Mouse (Mus musculus) testis, adult 2 months (tissue): ENCODE data around the gene Olfr522. TPM values are rescaled to one million over a fixed set of nuclear protein-coding genes. Genes with fewer than 3 reads are reported as not detected.

Source experiments
- H3K27ac ChIP-seq: fragments of 200-500 bp; 2 replicates; pipeline ENCODE4 v1.5.1; 2012; ENCODE audit warnings: low read depth, low read length; ENCODE audit not compliant: control insufficient read depth, insufficient read depth
- H3K27me3 ChIP-seq: fragments of 200-500 bp; 2 replicates; pipeline ENCODE4 v1.6.1; 2012; ENCODE audit warnings: mild to moderate bottlenecking, low read length, moderate library complexity; ENCODE audit not compliant: control insufficient read depth, insufficient read depth
- H3K36me3 ChIP-seq: fragments of 200-500 bp; 2 replicates; pipeline ENCODE4 v1.6.1; 2012; ENCODE audit warnings: mild to moderate bottlenecking, low read length; ENCODE audit not compliant: control insufficient read depth, insufficient read depth
- H3K4me1 ChIP-seq: fragments of 200-500 bp; 2 replicates; pipeline ENCODE4 v1.6.1; 2012; ENCODE audit warnings: low read length; ENCODE audit not compliant: control insufficient read depth, insufficient read depth
- H3K4me3 ChIP-seq: fragments of 200-500 bp; 2 replicates; pipeline ENCODE4 v1.5.1; 2012; ENCODE audit warnings: low read depth, mild to moderate bottlenecking, low read length, moderate library complexity, mixed read lengths; ENCODE audit not compliant: control insufficient read depth
- CTCF ChIP-seq: fragments of 200-500 bp; IDR thresholded peaks from 2 replicates; pipeline ENCODE4 v1.5.1; 2012; ENCODE audit warnings: low read depth, mild to moderate bottlenecking, inconsistent platforms, low read length, moderate library complexity; ENCODE audit not compliant: control insufficient read depth, insufficient read depth, insufficient replicate concordance
- POLR2A ChIP-seq: fragments of 200-500 bp; IDR thresholded peaks from 2 replicates; pipeline ENCODE4 v1.6.1; 2012; ENCODE audit warnings: low read depth, mild to moderate bottlenecking, inconsistent platforms, low read length, moderate library complexity; ENCODE audit not compliant: control insufficient read depth
- polyA plus RNA-seq: library from polyadenylated mRNA; depleted of rRNA; stranded (reverse); fragments of >200 nt; gene quantifications from 2 replicates; pipeline ENCODE4 v1.2.3, GENCODE M21; 2012; rRNA removed

Olfr522 gene
- polyA plus RNA-seq, 1 experiment, result not detected

- no peaks in the 10 kb centered on the region for H3K36me3 ChIP-seq
- TF ChIP-seq CTCF, result no peak
- no peak for TF ChIP-seq POLR2A
- no peak overlapping the region for H3K4me3 ChIP-seq
- no peaks in the 10 kb centered on the region for H3K27me3 ChIP-seq
- no peaks in the 10 kb centered on the region for H3K4me1 ChIP-seq
- no peak overlapping the region for H3K27ac ChIP-seq
Observed at GRCm38 (mm10) chr7:140111943-140112342, 52.6 kb downstream of the Olfr522 start.

Other genes with a start within 250 kb of the Olfr522 start
- gene Utf1, start 221.0 kb downstream of the Olfr522 start, polyA plus RNA-seq, result 1.5 and 2.1 TPM in 2 replicates
- gene 6430531B16Rik, start 186.0 kb downstream of the Olfr522 start, polyA plus RNA-seq, result 108 and 114 TPM in 2 replicates
- 6.9 and 7.0 TPM in 2 replicates for gene Adam8, start 172.2 kb downstream of the Olfr522 start, polyA plus RNA-seq
- 57.7 and 58.9 TPM in 2 replicates for gene Zfp511, start 128.4 kb downstream of the Olfr522 start, polyA plus RNA-seq
- 60.3 and 67.5 TPM in 2 replicates for gene Tubgcp2, start 128.1 kb downstream of the Olfr522 start, polyA plus RNA-seq
- gene Msx3, start 115.7 kb downstream of the Olfr522 start, polyA plus RNA-seq, result 0.12 TPM in 1 of 2 replicates, not detected in the other
- gene Caly, start 82.2 kb downstream of the Olfr522 start, polyA plus RNA-seq, result 3.7 and 4.6 TPM in 2 replicates
- gene Prap1, start 71.4 kb downstream of the Olfr522 start, polyA plus RNA-seq, result 0.73 and 1.4 TPM in 2 replicates
- 2.1 and 2.7 TPM in 2 replicates for gene Fuom, start 62.3 kb downstream of the Olfr522 start, polyA plus RNA-seq
- 3.0 and 4.2 TPM in 2 replicates for gene Paox, start 49.0 kb downstream of the Olfr522 start, polyA plus RNA-seq
- 22.0 and 24.2 TPM in 2 replicates for gene Echs1, start 48.3 kb downstream of the Olfr522 start, polyA plus RNA-seq
- gene Mtg1, start 27.2 kb downstream of the Olfr522 start, polyA plus RNA-seq, result 10.7 and 11.3 TPM in 2 replicates
- gene Sprn, start 9.9 kb downstream of the Olfr522 start, polyA plus RNA-seq, result 0.13 and 0.30 TPM in 2 replicates
- gene Olfr523, start 8.5 kb upstream of the Olfr522 start, polyA plus RNA-seq, result not detected in 2 replicates
- not detected in 2 replicates for gene Olfr524, start 41.2 kb upstream of the Olfr522 start, polyA plus RNA-seq
- 0.02 and 0.28 TPM in 2 replicates for gene Cd163l1, start 53.5 kb upstream of the Olfr522 start, polyA plus RNA-seq
- gene 5830411N06Rik, start 82.5 kb upstream of the Olfr522 start, polyA plus RNA-seq, result 0.13 and 0.19 TPM in 2 replicates
- gene Olfr525, start 156.1 kb upstream of the Olfr522 start, polyA plus RNA-seq, result not detected in 2 replicates
- gene Olfr527, start 169.3 kb upstream of the Olfr522 start, polyA plus RNA-seq, result not detected in 2 replicates
- not detected in 2 replicates for gene Olfr60, start 196.9 kb upstream of the Olfr522 start, polyA plus RNA-seq
- not detected in 2 replicates for gene Olfr530, start 211.6 kb upstream of the Olfr522 start, polyA plus RNA-seq
- gene Olfr531, start 238.2 kb upstream of the Olfr522 start, polyA plus RNA-seq, result not detected in 2 replicates